Mouse (Mus musculus): ENCODE results near the gene Nfe2l2. TPM values are rescaled to one million over a fixed set of nuclear protein-coding genes. Genes with fewer than 3 reads are reported as not detected.
A peak's percentile ranks its signal among the peaks of the same experiment; 100 is the strongest.

Gene Nfe2l2
- total and polyA plus RNA-seq, 2 experiments: 29.5 to 40.1 TPM

GRCm38 (mm10) chr2:75657907-75658691 is 46.3 kb downstream of the Nfe2l2 start:
- Histone ChIP-seq H3K36me3 (ENCODE audit: control insufficient read depth, insufficient read depth, low read length) (peaks cover 17% of the 10 kb centered on the region), H3K27ac (replicated peaks; ENCODE audit: insufficient read depth, low read depth, low read length) (peak overlapping the region; percentile 92), H3K27me3 (ENCODE audit: control insufficient read depth, insufficient read depth, low read length) (no peaks in the 10 kb centered on the region), H3K4me1 (ENCODE audit: control insufficient read depth, insufficient read depth, low read length) (peaks cover 11% of the 10 kb centered on the region; the same call in 1 of the 2 replicates), H3K4me3 (ENCODE audit: insufficient read depth, low read depth, low read length) (peak overlapping the region; percentile 72), H3K9ac (ENCODE audit: low read depth, low read length) (peak overlapping the region; percentile 80), H3K79me2 (ENCODE audit: control insufficient read depth, insufficient read depth, low read length) (peaks cover 16% of the 10 kb centered on the region; the same call in 1 of the 2 replicates)
- no peak for TF ChIP-seq CTCF (IDR thresholded peaks at IDR 0.05; ENCODE audit: low read depth, low read length)
- no peak for TF ChIP-seq POLR2A (IDR thresholded peaks at IDR 0.05; ENCODE audit: extremely low read depth, insufficient read depth, low read length)
- WGBS: 2% methylated on average over 18 of the region's 18 CpGs
- DNase-seq (ENCODE audit: extremely low read depth, low read depth, low spot score): peak; percentile 48

GRCm38 (mm10) chr2:75656924-75657323 is 47.5 kb downstream of the Nfe2l2 start:
- DNase-seq (ENCODE audit: extremely low read depth, low read depth, low spot score): peak; percentile 3
- Histone ChIP-seq H3K4me1 (ENCODE audit: control insufficient read depth, insufficient read depth, low read length) (peaks cover 11% of the 10 kb centered on the region; the same call in 1 of the 2 replicates), H3K27me3 (ENCODE audit: control insufficient read depth, insufficient read depth, low read length) (no peaks in the 10 kb centered on the region), H3K9ac (ENCODE audit: low read depth, low read length) (no peak overlapping the region), H3K36me3 (ENCODE audit: control insufficient read depth, insufficient read depth, low read length) (peaks cover 6% of the 10 kb centered on the region), H3K79me2 (ENCODE audit: control insufficient read depth, insufficient read depth, low read length) (peaks cover 16% of the 10 kb centered on the region; the same call in 1 of the 2 replicates), H3K4me3 (ENCODE audit: insufficient read depth, low read depth, low read length) (no peak overlapping the region), H3K27ac (replicated peaks; ENCODE audit: insufficient read depth, low read depth, low read length) (no peak overlapping the region)
- no peak for TF ChIP-seq CTCF (IDR thresholded peaks at IDR 0.05; ENCODE audit: low read depth, low read length)
- TF ChIP-seq POLR2A (IDR thresholded peaks at IDR 0.05; ENCODE audit: extremely low read depth, insufficient read depth, low read length): no peak
- 83% methylated on average over 5 of the region's 5 CpGs for WGBS

DNA sequence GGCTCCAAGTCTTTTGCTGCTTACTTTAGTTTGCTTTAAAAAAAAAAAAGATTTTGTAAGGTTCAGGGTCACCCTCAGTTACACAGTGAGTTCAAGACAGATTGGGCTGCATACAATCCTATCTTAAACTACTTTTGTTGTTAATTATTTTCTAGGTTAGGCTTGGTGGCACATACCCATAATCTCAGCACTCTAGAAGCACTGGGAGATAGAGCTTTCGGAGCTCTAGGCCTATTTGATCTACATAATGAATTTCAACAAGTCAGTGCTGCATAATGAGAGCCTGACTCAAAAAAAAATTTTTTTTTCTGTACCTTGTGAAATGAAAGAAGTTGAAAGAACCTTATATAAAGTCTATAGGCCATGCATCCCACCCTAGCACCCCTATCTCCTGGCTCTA is 49.8 kb downstream of the Nfe2l2 start:
- peaks cover 3% of the 10 kb centered on the region; the same call in 1 of the 2 replicates for H3K4me1 ChIP-seq (ENCODE audit: control insufficient read depth, insufficient read depth, low read length)
- no peak overlapping the region for H3K27ac ChIP-seq (replicated peaks; ENCODE audit: insufficient read depth, low read depth, low read length)
- H3K4me3 ChIP-seq (ENCODE audit: insufficient read depth, low read depth, low read length): no peak overlapping the region
- H3K9ac ChIP-seq (ENCODE audit: low read depth, low read length): no peak overlapping the region
- peaks cover 1% of the 10 kb centered on the region; the same call in 1 of the 2 replicates for H3K36me3 ChIP-seq (ENCODE audit: control insufficient read depth, insufficient read depth, low read length)
- H3K79me2 ChIP-seq (ENCODE audit: control insufficient read depth, insufficient read depth, low read length): peaks cover 9% of the 10 kb centered on the region; the same call in 1 of the 2 replicates
- no peak for DNase-seq (ENCODE audit: extremely low read depth, low read depth, low spot score)
- WGBS: 80% methylated on average over 1 of the region's 1 CpGs
- no peaks in the 10 kb centered on the region for H3K27me3 ChIP-seq (ENCODE audit: control insufficient read depth, insufficient read depth, low read length)
- no peak for TF ChIP-seq POLR2A (IDR thresholded peaks at IDR 0.05; ENCODE audit: extremely low read depth, insufficient read depth, low read length)
- TF ChIP-seq CTCF (IDR thresholded peaks at IDR 0.05; ENCODE audit: low read depth, low read length): no peak

DNA sequence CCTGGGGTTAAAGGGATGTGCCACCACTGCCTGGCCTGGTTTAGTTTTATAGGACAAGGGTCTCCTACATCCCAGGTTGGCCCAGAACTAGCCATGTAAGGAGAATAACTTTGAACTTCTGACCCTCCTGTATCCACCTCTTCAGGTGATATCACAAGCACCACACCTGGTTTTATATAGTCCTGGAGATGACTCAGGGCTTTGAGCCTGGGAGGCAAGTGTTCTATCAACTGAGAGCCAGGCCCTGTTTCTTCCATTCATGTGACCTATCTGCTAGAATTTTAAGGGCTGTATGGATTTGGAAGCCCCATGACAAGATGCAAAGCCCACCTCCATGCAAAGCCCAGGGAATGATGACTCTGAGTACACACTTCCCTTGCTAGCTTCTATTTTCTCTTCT is 51.3 kb downstream of the Nfe2l2 start:
- Histone ChIP-seq H3K27me3 (ENCODE audit: control insufficient read depth, insufficient read depth, low read length) (no peaks in the 10 kb centered on the region), H3K27ac (replicated peaks; ENCODE audit: insufficient read depth, low read depth, low read length) (no peak overlapping the region), H3K36me3 (ENCODE audit: control insufficient read depth, insufficient read depth, low read length) (peaks cover 4% of the 10 kb centered on the region; the same call in 1 of the 2 replicates), H3K4me1 (ENCODE audit: control insufficient read depth, insufficient read depth, low read length) (peaks cover 3% of the 10 kb centered on the region; the same call in 1 of the 2 replicates), H3K79me2 (ENCODE audit: control insufficient read depth, insufficient read depth, low read length) (peaks cover 5% of the 10 kb centered on the region; the same call in 1 of the 2 replicates), H3K4me3 (ENCODE audit: insufficient read depth, low read depth, low read length) (no peak overlapping the region), H3K9ac (ENCODE audit: low read depth, low read length) (no peak overlapping the region)
- DNase-seq (ENCODE audit: extremely low read depth, low read depth, low spot score): no peak
- TF ChIP-seq CTCF (IDR thresholded peaks at IDR 0.05; ENCODE audit: low read depth, low read length) (no peak), POLR2A (IDR thresholded peaks at IDR 0.05; ENCODE audit: extremely low read depth, insufficient read depth, low read length) (no peak)

- no peak overlapping the region for H3K4me3 ChIP-seq (ENCODE audit: insufficient read depth, low read depth, low read length)
- H3K27me3 ChIP-seq (ENCODE audit: control insufficient read depth, insufficient read depth, low read length): no peaks in the 10 kb centered on the region
- H3K9ac ChIP-seq (ENCODE audit: low read depth, low read length): no peak overlapping the region
- H3K36me3 ChIP-seq (ENCODE audit: control insufficient read depth, insufficient read depth, low read length): peaks cover 4% of the 10 kb centered on the region; the same call in 1 of the 2 replicates
- DNase-seq (ENCODE audit: extremely low read depth, low read depth, low spot score): no peak
- H3K79me2 ChIP-seq (ENCODE audit: control insufficient read depth, insufficient read depth, low read length): no peaks in the 10 kb centered on the region
- H3K27ac ChIP-seq (replicated peaks; ENCODE audit: insufficient read depth, low read depth, low read length): no peak overlapping the region
- WGBS: 80% methylated on average over 1 of the region's 1 CpGs
- H3K4me1 ChIP-seq (ENCODE audit: control insufficient read depth, insufficient read depth, low read length): no peaks in the 10 kb centered on the region
- no peak for TF ChIP-seq POLR2A (IDR thresholded peaks at IDR 0.05; ENCODE audit: extremely low read depth, insufficient read depth, low read length)
- TF ChIP-seq CTCF (IDR thresholded peaks at IDR 0.05; ENCODE audit: low read depth, low read length): no peak
Measured at GRCm38 (mm10) chr2:75650437-75650836, 54.0 kb downstream of the Nfe2l2 start.

GRCm38 (mm10) chr2:75645251-75645650 is 59.2 kb downstream of the Nfe2l2 start:
- Histone ChIP-seq H3K27me3 (ENCODE audit: control insufficient read depth, insufficient read depth, low read length) (no peaks in the 10 kb centered on the region), H3K4me3 (ENCODE audit: insufficient read depth, low read depth, low read length) (no peak overlapping the region), H3K79me2 (ENCODE audit: control insufficient read depth, insufficient read depth, low read length) (no peaks in the 10 kb centered on the region), H3K27ac (replicated peaks; ENCODE audit: insufficient read depth, low read depth, low read length) (no peak overlapping the region), H3K9ac (ENCODE audit: low read depth, low read length) (no peak overlapping the region), H3K4me1 (ENCODE audit: control insufficient read depth, insufficient read depth, low read length) (peaks cover 6% of the 10 kb centered on the region; the same call in 1 of the 2 replicates), H3K36me3 (ENCODE audit: control insufficient read depth, insufficient read depth, low read length) (peaks cover 4% of the 10 kb centered on the region; the same call in 1 of the 2 replicates)
- TF ChIP-seq POLR2A (IDR thresholded peaks at IDR 0.05; ENCODE audit: extremely low read depth, insufficient read depth, low read length) (no peak), CTCF (IDR thresholded peaks at IDR 0.05; ENCODE audit: low read depth, low read length) (no peak)
- 94% methylated on average over 12 of the region's 12 CpGs for WGBS
- DNase-seq (ENCODE audit: extremely low read depth, low read depth, low spot score): no peak
